Mouse (Mus musculus) lung, postnatal 10 days (tissue): ENCODE measurements around the gene Olfr460.
"Not testable (repeated sequence)": the region's sequence is repeated elsewhere in the genome, so short reads cannot be mapped to it uniquely, and the experiment has no call there.

Source experiments
- DNase-seq: peaks from one replicate; pipeline ENCODE4 v3.0.0; 2021

The Olfr460 gene

DNA sequence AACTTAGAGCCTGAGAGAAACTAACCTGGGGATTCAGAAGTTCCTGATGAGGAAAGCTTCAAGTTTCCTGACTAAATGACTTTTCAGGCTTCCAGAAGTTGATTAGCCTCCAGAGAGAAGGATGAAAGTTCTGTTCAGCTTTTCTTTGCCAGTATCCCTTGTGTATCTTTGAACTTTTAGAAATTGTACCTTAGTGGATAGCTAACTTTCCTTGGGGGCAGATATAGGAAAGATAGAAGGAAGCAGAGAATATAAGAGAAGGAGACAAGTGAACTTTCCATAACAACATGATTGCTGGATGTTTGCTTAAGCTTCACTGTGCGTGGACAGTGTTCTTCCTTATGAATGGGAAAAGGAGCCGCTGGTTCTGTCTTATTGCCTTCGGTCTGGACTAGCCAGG lies at the start of gene Olfr460:
Gene Olfr460 (plus strand): TSS at position 301 of the 400 bp plus-strand sequence.
- no peak for DNase-seq

DNA sequence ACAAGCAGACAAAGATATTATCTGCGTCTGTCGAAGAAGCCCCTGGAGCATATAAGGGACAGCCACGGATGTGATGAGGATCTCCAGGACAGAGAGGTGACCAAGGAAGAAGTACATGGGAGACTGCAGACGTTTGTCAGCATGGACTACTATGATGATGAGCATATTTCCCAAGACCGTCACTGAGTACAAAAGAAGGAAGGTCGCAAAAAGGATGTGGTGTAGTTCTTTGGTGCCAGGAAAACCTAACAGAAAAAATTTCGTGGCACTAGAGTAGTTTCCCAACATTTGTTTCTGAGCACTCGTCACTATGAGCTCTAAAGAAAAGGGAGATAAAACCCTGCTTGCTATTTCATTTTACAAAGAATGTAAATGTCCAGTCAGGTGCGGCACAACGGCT lies 24.6 kb upstream of the Olfr460 start:
- no peak for DNase-seq

DNA sequence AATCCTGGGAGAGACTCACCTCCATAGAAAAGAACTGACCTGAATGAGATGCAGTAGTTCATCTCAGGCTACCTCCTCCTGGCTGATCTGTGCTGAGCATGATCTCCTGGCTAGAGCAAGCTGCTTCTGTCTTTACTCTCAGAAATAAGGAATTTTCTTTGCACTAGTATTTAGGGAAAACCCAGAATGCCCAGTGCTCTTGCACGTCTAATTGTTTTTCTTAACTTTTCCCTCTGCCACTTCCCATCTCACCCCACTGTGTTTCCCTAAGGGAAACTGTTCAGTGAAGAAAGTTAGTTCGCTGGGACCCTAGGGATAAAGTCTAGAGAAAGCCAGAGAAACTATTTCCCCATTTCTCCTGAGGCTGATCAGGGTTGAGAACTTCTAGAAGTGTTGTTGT lies 14.3 kb upstream of the Olfr460 start, which contains the start of gene Olfr461:
Gene Olfr461 (minus strand): TSS at position 101 of the 400 bp plus-strand sequence.
- DNase-seq, result no peak

DNA sequence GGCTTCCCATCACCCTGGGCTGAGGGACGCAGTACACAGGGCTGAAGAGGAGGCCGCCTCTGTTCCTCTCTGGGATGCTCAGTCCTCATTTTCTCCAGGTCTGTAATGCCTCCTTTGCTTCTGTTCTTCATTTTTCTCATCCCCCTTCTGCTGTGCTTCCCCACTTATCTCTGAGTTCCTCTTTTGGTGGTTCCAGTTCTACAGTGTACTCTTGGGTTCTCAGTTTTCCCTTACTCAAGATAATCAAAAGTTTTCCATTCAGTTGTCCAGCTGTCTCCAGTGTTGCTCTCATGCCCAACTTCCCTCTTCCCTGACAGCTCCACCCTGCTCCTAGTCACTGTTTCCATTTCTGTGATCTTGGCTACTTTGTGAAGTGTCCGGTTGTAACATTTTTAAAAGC lies 4.3 kb downstream of the Olfr460 start:
- no peak for DNase-seq

DNA sequence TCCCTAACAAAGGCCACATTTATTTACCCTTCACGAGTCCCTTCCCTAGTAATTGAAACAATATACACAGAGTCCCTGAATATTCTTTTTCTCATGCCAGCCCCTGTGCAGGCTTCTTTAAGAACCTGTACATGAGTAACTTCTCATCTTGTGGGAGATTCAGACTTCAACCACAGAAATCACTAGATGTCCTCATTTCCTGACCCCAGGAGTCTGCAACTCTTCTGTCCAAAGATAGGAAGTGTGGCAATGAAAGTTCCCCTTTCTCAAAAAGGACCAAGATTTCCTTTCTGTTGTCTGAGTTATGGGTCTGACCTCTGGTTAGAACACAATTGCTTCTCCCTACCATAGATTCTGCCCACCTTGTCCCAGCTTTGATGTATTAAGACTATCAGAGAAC lies 7.0 kb downstream of the Olfr460 start:
- DNase-seq, result no peak

DNA sequence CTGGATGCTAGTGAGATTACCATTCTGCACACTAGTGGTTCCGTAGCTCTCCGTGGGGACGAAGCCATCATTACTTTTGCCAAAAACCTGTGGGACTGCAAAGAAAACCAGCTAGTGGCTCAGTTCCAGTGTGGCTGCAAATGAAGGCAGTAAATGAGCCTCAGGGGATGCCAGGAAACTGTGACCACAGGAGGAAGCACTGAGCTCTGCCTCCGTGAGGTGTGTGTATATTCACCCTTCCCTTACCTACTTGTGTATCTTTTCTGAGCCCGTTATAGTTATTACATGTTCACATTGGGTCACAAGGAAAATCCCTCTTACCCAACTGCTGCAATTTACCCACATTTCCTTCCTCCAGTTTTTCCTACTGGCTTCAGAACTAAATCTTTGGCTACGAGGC lies 15.0 kb downstream of the Olfr460 start:
- no peak for DNase-seq

DNA sequence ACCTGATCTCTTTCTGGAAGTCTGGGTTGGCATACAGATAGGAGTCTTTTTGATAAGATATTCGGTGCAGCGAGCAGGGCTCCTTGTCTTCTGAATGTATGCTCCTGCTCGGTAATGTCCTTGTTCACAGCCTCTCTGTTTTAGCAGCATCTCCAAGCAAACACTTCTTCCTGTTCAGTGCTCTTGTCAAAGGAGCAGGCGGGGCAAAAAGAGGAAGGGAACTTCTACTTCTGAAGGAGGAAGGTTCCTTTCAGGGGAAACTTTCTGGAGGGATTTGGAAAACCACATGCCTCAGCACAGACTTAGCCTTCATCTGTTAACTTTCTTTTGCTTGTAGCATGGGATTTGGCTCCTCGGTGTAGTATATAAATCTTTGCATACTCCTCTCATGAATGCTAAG lies 16.4 kb downstream of the Olfr460 start, which contains the start of gene Clec5a:
Gene Clec5a (minus strand): TSS at position 177 of the 400 bp plus-strand sequence.
- no peak for DNase-seq

DNA sequence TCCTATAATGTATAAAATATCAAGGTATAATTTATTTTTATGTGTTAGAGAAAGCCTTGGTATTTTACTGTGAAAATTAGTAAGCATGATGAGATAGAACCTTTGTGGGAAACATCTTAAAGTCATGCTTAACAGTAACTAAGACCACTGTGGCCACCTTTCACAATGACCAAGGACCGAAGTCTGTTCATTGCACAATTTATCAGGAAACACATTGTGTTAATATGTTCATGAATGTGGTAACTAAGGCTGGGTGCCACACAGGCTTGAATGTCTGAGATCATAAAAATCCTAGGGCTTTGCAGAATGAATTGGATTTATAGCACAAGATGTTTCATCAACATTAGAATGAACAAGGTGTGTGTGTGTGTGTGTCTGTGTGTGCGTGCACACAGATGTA lies 19.1 kb downstream of the Olfr460 start:
- no peak for DNase-seq

DNA sequence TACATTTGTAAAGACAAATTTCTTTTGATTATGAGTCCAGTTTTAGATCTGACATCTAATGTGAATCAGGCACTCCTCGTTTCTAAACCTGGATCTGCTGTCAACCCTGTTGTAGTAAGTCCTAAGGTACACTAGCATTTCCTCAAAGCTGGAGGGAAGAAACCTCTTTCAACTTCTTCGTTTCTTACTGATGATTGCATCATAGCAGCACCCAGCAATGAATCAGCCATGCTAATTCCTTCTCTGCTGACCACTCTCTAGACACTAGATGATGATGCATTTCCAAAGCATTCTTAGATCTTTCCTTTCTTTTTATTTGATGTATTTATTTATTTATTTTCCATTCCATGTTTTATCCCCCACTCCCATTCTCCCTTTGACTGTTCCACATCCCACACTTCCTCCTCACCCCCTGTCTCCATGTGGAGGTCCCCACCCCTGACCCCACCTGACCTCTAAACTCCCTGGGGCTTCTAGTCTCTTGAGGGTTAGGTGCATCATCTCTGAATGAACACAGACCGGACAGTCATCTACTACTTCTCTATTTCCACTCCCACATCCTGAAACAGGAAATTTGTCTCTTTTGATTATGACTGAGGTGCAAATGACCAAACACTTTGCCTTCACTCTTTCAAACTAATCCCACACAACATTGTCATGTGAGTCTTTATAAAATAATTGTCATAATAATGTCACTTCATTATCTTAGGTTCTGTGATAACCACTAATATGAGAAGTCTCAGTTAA lies 25.7 kb downstream of the Olfr460 start:
- no peak for DNase-seq

DNA sequence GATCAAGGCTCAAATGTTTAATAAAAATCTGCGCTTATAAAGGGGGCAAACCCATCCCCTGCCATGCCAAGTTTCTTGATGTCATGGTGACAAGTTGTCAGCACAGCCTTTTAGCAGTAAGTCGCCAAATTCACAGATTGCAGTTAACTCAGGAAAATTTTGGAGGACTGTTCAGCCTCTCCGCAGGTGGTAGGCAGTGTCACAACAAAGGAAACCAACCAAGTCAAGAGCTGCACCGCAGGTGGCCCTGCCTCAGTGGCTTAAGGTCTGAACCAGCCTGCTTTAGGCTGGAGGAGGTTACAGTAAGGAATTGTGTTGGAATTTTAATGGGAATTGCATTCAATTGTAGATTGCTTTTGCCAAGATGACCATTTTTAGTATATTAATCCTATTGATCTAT lies 29.3 kb downstream of the Olfr460 start:
- DNase-seq, result not testable (repeated sequence)

DNA sequence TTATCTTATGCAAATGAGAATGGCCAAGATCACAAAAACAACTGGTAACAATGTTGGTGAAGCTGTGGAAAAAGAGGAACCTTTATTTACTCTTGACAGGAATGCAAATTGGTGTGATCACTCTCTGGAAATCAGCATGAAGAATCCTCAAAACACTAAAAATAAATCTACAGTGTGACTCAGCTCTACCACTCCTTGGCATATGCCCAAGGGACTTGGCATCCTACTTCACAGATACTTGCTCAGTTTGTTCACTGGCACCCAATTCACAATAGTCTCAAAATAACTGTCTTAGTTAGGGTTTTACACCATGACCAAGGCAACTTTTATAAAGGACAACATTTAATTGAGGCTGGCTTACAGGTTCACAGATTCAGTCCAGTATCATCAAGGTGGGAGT lies 38.1 kb downstream of the Olfr460 start:
- no peak for DNase-seq

DNA sequence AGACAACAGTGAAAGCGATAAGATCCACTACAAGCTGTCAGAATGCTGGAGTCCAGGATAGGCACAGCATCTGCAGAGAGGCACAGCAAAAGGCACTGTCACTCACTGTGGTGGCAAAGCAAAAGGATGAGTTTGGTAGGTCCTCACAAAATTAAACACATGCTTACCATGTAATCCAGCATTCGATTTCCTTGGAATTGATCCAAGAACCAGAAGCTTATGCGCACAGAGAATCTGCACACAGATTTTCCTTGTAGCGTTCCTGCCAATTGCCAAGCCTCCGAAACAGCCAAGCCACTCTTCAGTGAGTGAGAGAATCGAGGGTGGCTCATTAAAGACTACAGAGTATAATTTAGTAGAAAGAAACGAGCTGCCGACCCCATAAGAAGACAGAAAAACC lies 41.0 kb downstream of the Olfr460 start:
- DNase-seq, result no peak

DNA sequence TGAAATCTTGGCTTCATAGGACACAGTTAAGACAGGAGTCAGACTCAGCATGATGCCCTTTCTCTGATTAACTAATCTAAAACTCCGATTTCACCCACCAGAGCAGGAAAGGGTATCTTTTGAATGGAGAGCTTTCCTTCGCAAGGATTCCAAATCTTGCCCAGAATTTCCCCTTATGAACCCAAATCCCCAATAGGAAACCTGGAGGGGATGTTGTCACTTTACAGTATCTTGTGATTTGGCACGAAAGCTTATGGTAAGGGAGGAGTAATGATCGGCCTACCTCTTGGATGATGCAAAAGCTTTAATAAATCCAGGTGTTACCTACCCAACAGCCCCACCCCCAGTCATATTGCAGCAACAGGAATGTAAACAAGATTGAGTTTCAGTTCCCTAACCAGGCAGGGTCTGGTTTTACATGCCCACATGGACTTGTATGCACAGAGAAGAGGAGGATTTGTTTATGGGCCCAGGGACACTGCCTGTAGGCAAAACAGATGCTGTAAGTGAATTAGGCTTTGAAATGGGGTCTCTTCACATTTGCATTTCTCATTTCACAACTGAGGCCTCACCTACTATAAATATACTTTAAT lies 44.1 kb downstream of the Olfr460 start, which contains the start of gene Tas2r138:
Gene Tas2r138 (minus strand): TSS at position 51 of the 593 bp plus-strand sequence.
- no peak for DNase-seq

DNA sequence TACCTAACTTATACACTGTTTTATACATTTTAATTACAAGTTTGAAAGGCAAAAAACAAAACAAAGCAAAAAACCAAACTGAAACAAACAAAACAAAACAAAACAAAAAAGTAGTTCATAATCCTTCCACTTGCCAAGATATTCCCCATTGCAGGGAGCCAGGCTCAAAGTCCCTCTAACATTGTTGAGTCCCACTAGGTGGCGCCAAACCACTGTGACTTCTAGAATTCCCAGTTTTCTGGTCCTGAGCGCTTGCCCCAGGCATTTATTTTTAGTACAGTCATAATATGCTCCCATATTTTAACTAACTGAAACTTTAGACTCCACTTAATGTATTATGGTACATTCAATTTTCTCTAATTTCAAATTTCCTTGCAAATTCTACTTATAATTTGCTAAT lies 48.7 kb downstream of the Olfr460 start:
- DNase-seq, result peak; percentile 54
